ENCODE assay signal across 15 mouse cellular contexts in genomic region chr11:107991990-107992389, GRCm38 (mm10).
A peak's percentile ranks its signal among the peaks of the same experiment; 100 is the strongest.
DNase-seq lines count a peak whose midpoint lies in the region; ATAC-seq and TF ChIP-seq lines count a peak whose summit lies in the region.
"Had no signal": no experiment of that assay in that cellular context is flagged by ENCODE, and none has a peak within 500 bp of the region (broad histone marks: within the 10 kb centered on the region; RNA-seq: fewer than 3 reads in every experiment).

No protein-coding gene starts in this region.

- peaks cover 5% of the 10 kb centered on the region; the same call in 1 of the 2 replicates for H3K4me1 ChIP-seq in forebrain, embryonic 12.5 days
- H3K4me1 ChIP-seq in forebrain, embryonic 16.5 days (replicated peaks; ENCODE audit: control insufficient read depth, insufficient read depth, low read length), result peaks cover 3% of the 10 kb centered on the region; the same call in 1 of the 2 replicates
- H3K4me1 ChIP-seq in midbrain, embryonic 12.5 days, result peaks cover 5% of the 10 kb centered on the region; the same call in 1 of the 2 replicates
- H3K4me1 ChIP-seq in midbrain, postnatal 0 days (ENCODE audit: insufficient read depth, low read length), result peaks cover 5% of the 10 kb centered on the region; the same call in 1 of the 2 replicates
- 0 out of 2 replicates have a peak, but pooled peaks cover 2% of the 10 kb centered on the region for H3K4me1 ChIP-seq in intestine, embryonic 16.5 days (ENCODE audit: control insufficient read depth, insufficient read depth, low read length)
- H3K4me1 ChIP-seq in neural tube, embryonic 13.5 days (replicated peaks), result peaks cover 12% of the 10 kb centered on the region

- H3K27me3 ChIP-seq in forebrain, embryonic 12.5 days, result no peaks in the 10 kb centered on the region
- no peaks in the 10 kb centered on the region for H3K27me3 ChIP-seq in forebrain, embryonic 16.5 days (replicated peaks; ENCODE audit: control insufficient read depth, insufficient read depth, low read length)
- peaks cover 7% of the 10 kb centered on the region; the same call in 1 of the 2 replicates for H3K27me3 ChIP-seq in midbrain, embryonic 12.5 days
- H3K27me3 ChIP-seq in midbrain, postnatal 0 days (ENCODE audit: insufficient read depth, low read length), result no peaks in the 10 kb centered on the region; the same call in 1 of the 2 replicates
- no peaks in the 10 kb centered on the region for H3K27me3 ChIP-seq in intestine, embryonic 16.5 days (replicated peaks; ENCODE audit: control insufficient read depth, insufficient read depth, low read length)
- no peaks in the 10 kb centered on the region for H3K27me3 ChIP-seq in neural tube, embryonic 13.5 days
- H3K27me3 ChIP-seq: heart, embryonic 15.5 days had no signal

- H3K9ac ChIP-seq in forebrain, embryonic 12.5 days, result no peak overlapping the region
- H3K9ac ChIP-seq in forebrain, embryonic 16.5 days (replicated peaks; ENCODE audit: low read depth, low read length), result no peak overlapping the region
- 0 out of 2 replicates have a peak overlapping the region, but pooled peaks have one; percentile 6 for H3K9ac ChIP-seq in midbrain, embryonic 12.5 days (replicated peaks)
- no peak overlapping the region for H3K9ac ChIP-seq in midbrain, postnatal 0 days (replicated peaks; ENCODE audit: low read length, poor library complexity, severe bottlenecking)
- H3K9ac ChIP-seq in intestine, embryonic 16.5 days (ENCODE audit: low read depth, low read length), result no peak overlapping the region
- peak overlapping the region; percentile 17; the same call in 1 of the 2 replicates for H3K9ac ChIP-seq in neural tube, embryonic 13.5 days
- H3K9ac ChIP-seq: heart, embryonic 15.5 days had no signal

- H3K36me3 ChIP-seq in forebrain, embryonic 12.5 days (replicated peaks), result no peaks in the 10 kb centered on the region
- no peaks in the 10 kb centered on the region for H3K36me3 ChIP-seq in forebrain, embryonic 16.5 days (ENCODE audit: control insufficient read depth, insufficient read depth)
- H3K36me3 ChIP-seq in midbrain, embryonic 12.5 days, result no peaks in the 10 kb centered on the region
- H3K36me3 ChIP-seq in midbrain, postnatal 0 days (ENCODE audit: insufficient read depth, low read length), result no peaks in the 10 kb centered on the region; the same call in 1 of the 2 replicates
- no peaks in the 10 kb centered on the region for H3K36me3 ChIP-seq in intestine, embryonic 16.5 days (ENCODE audit: control insufficient read depth, insufficient read depth, low read length)
- no peaks in the 10 kb centered on the region for H3K36me3 ChIP-seq in neural tube, embryonic 13.5 days
- H3K36me3 ChIP-seq: heart, embryonic 15.5 days had no signal

- DNase-seq in midbrain, postnatal 0 days (ENCODE audit: low spot score), result no peak
- DNase-seq in cerebellum, postnatal 14 days, result no peak
- no peak for DNase-seq in left cerebral cortex, postnatal 4 days
- DNase-seq: B cell, adult 2 months; cerebellum, adult 2 months; kidney, adult 11 months; thymus, adult 18-20 months had no signal

- H3K4me2 ChIP-seq in forebrain, embryonic 12.5 days, result no peak overlapping the region
- no peak overlapping the region for H3K4me2 ChIP-seq in forebrain, embryonic 16.5 days (ENCODE audit: low read length)
- H3K4me2 ChIP-seq in midbrain, embryonic 12.5 days (replicated peaks), result no peak overlapping the region
- H3K4me2 ChIP-seq in midbrain, postnatal 0 days (ENCODE audit: low read depth, low read length, poor library complexity, severe bottlenecking), result no peak overlapping the region
- no peak overlapping the region for H3K4me2 ChIP-seq in intestine, embryonic 16.5 days (ENCODE audit: low read depth, low read length)
- H3K4me2 ChIP-seq in neural tube, embryonic 13.5 days, result no peak overlapping the region
- H3K4me2 ChIP-seq: heart, embryonic 15.5 days had no signal

- WGBS in forebrain, embryonic 12.5 days, result 79% methylated on average over 7 of the region's 7 CpGs
- WGBS in forebrain, embryonic 16.5 days, result 75% methylated on average over 7 of the region's 7 CpGs
- 73% methylated on average over 7 of the region's 7 CpGs for WGBS in midbrain, embryonic 12.5 days
- WGBS in midbrain, postnatal 0 days, result 66% methylated on average over 7 of the region's 7 CpGs
- 49% methylated on average over 7 of the region's 7 CpGs for WGBS in intestine, embryonic 16.5 days
- WGBS in neural tube, embryonic 13.5 days, result 70% methylated on average over 7 of the region's 7 CpGs

- intact Hi-C loops in left cerebral cortex, postnatal 4 days (cut with DNase I), result loop anchor here (10.0 kb wide), 1 partner anchor 467 kb away; no protein-coding TSS in a partner anchor

- H3K9me3 ChIP-seq in forebrain, embryonic 12.5 days, result no peaks in the 10 kb centered on the region
- no peaks in the 10 kb centered on the region for H3K9me3 ChIP-seq in forebrain, embryonic 16.5 days (ENCODE audit: control insufficient read depth, low read length)
- H3K9me3 ChIP-seq in midbrain, embryonic 12.5 days, result no peaks in the 10 kb centered on the region
- no peaks in the 10 kb centered on the region for H3K9me3 ChIP-seq in midbrain, postnatal 0 days (ENCODE audit: low read length)
- no peaks in the 10 kb centered on the region for H3K9me3 ChIP-seq in intestine, embryonic 16.5 days (ENCODE audit: control insufficient read depth, low read length)
- no peaks in the 10 kb centered on the region for H3K9me3 ChIP-seq in neural tube, embryonic 13.5 days
- H3K9me3 ChIP-seq: heart, embryonic 15.5 days had no signal

- H3K4me3 ChIP-seq in forebrain, embryonic 12.5 days (replicated peaks), result no peak overlapping the region
- no peak overlapping the region for H3K4me3 ChIP-seq in forebrain, embryonic 16.5 days (replicated peaks; ENCODE audit: low read length)
- no peak overlapping the region for H3K4me3 ChIP-seq in midbrain, embryonic 12.5 days
- no peak overlapping the region for H3K4me3 ChIP-seq in midbrain, postnatal 0 days (ENCODE audit: low read depth, low read length)
- no peak overlapping the region for H3K4me3 ChIP-seq in intestine, embryonic 16.5 days (ENCODE audit: low read length)
- no peak overlapping the region for H3K4me3 ChIP-seq in neural tube, embryonic 13.5 days
- H3K4me3 ChIP-seq: heart, embryonic 15.5 days; layer of hippocampus, adult 2 months had no signal

- H3K27ac ChIP-seq in forebrain, embryonic 12.5 days, result peak overlapping the region; percentile 43; the same call in 1 of the 2 replicates
- H3K27ac ChIP-seq in forebrain, embryonic 16.5 days (ENCODE audit: low read length), result no peak overlapping the region
- H3K27ac ChIP-seq in midbrain, embryonic 12.5 days (replicated peaks), result peak overlapping the region; percentile 25; the same call in 1 of the 2 replicates
- H3K27ac ChIP-seq in midbrain, postnatal 0 days (ENCODE audit: low read depth, low read length), result no peak overlapping the region
- no peak overlapping the region for H3K27ac ChIP-seq in intestine, embryonic 16.5 days (ENCODE audit: low read length)
- 0 out of 2 replicates have a peak overlapping the region, but pooled peaks have one; percentile 33 for H3K27ac ChIP-seq in neural tube, embryonic 13.5 days (replicated peaks)
- H3K27ac ChIP-seq: heart, embryonic 15.5 days; layer of hippocampus, adult 2 months; macrophage had no signal

- ATAC-seq in forebrain, embryonic 12.5 days (ENCODE audit: low FRiP score), result no peak
- ATAC-seq in forebrain, embryonic 16.5 days, result no peak
- no peak for ATAC-seq in midbrain, embryonic 12.5 days (ENCODE audit: low FRiP score, low read depth)
- no peak for ATAC-seq in midbrain, postnatal 0 days (ENCODE audit: low FRiP score)
- ATAC-seq in intestine, embryonic 16.5 days, result 0 out of 2 replicates have a peak, but pooled peaks have one; percentile 26
- ATAC-seq in neural tube, embryonic 13.5 days (ENCODE audit: low read depth), result no peak

- TF ChIP-seq CTCF in midbrain, postnatal 0 days (IDR thresholded peaks at IDR 0.05), result no peak

Comparison
In these comparisons a context has a peak if more than half of its experiments do, and no peak if none do; other contexts are left out.
1. H3K27ac ChIP-seq: peak in forebrain, embryonic 12.5 days (single experiment), midbrain, embryonic 12.5 days (single experiment) and neural tube, embryonic 13.5 days (single experiment); none in forebrain, embryonic 16.5 days (single experiment), midbrain, postnatal 0 days (single experiment) and intestine, embryonic 16.5 days (single experiment).
2. H3K9ac ChIP-seq: peak in midbrain, embryonic 12.5 days (single experiment) and neural tube, embryonic 13.5 days (single experiment); none in forebrain, embryonic 12.5 days (single experiment), forebrain, embryonic 16.5 days (single experiment), midbrain, postnatal 0 days (single experiment) and intestine, embryonic 16.5 days (single experiment).